Mouse (Mus musculus): ENCODE results near the gene Apoe.
"Not testable (repeated sequence)": the region's sequence is repeated elsewhere in the genome, so short reads cannot be mapped to it uniquely, and the experiment has no call there.

Apoe gene

GRCm38 (mm10) chr7:19691873-19692865, 6.8 kb downstream of the Apoe start, which contains the start of gene Apoc1:
Apoc1 (minus strand) TSS chr7:19692660.
- no peak for DNase-seq (ENCODE audit: extremely low spot score, low spot score)

DNA sequence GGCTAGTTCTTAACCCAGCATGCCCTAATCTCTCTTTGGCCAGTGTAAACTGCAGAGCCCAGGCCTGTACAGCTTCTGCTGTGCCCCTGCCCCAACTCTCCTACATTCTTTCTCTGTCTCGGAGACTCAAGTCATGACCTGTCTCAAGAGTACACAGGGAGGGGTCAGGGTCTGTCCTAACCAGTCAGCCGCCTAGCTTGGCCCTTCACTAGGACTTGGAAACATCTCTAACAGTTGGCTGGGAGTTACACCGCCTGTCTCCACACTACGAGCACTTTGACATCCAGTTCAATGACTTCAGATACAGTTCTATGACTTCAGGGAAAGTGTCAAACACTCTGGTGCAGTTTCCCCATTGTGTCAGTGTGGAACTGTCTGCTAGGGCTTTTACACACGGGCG, 7.6 kb downstream of the Apoe start:
- no peak for DNase-seq (ENCODE audit: extremely low spot score, low spot score)

GRCm38 (mm10) chr7:19690845-19691244, 8.1 kb downstream of the Apoe start:
- DNase-seq (ENCODE audit: extremely low spot score, low spot score): no peak

DNA sequence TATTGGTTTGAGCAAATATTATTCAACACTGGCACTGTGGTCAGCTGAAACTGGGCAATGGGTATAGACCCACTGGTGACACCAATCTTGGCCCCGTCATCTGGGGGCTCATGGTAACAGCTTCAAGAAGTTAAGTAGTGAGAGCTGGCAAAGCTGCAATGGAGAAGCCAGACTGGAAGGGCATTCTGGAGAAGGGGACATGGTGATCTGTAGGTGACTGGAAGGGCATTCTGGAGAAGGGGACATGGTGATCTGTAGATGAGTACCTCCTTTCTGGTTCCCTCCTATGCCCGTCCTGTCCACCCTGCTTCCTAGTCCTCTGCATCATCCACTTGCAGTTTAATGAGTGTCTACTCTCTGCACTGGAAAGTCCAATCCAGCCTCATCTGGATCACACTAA, 10.4 kb downstream of the Apoe start:
- no peak for DNase-seq (ENCODE audit: extremely low spot score, low spot score)

DNA sequence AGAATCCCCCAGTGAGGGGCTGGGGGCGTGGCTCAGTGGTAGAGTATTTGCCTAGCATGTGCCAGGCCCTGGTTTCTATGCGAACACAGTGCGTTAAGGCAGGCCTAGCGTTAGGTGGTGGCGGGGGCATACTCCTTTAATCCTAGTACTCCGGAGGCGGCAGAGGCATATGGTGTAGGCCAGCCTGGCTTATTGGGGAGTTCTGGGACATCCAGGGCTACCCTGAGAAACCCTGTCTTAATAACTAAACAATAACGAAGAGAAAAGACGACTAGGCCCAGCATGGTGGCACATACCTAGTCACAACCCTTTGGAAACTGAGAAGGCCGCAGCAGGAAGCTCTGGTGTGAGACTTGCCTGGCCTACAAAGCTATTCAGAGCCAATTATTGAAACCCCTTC, 10.9 kb downstream of the Apoe start:
- no peak for DNase-seq (ENCODE audit: extremely low spot score, low spot score)

DNA sequence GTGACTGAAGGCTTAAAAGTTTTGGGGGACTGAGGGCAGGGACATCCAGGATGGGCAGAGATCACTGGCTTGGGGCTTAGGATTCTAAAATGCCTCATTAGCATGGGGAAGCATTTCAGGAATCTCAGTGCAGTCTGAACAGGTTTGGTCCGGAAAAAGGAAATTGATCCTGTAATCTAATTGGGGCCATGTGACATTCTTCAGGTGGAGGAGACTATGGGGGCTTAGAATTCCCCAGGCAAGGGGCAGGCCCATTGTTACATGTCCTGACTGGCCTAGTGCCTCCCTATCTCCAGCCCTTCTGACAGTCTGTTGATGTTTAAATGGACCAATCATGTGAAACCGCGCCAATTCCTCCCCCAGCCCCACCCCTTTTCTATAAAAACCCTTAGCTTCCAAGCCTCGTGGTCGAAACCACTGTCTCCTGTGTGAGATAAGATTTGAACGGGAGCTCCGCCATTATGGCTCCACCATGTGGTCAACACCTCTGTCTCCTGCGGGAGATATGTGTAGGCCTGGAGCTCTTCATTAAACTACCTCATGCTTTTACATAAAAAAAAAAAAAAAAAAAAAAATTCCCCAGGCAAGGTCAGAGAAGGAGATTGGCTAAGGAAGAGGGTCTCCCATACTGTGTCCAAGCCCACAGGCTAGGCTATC, 11.9 kb downstream of the Apoe start:
- not testable (repeated sequence) for DNase-seq (ENCODE audit: extremely low spot score, low spot score)

GRCm38 (mm10) chr7:19686521-19686920, 12.5 kb downstream of the Apoe start:
- DNase-seq (ENCODE audit: extremely low spot score, low spot score): no peak

DNA sequence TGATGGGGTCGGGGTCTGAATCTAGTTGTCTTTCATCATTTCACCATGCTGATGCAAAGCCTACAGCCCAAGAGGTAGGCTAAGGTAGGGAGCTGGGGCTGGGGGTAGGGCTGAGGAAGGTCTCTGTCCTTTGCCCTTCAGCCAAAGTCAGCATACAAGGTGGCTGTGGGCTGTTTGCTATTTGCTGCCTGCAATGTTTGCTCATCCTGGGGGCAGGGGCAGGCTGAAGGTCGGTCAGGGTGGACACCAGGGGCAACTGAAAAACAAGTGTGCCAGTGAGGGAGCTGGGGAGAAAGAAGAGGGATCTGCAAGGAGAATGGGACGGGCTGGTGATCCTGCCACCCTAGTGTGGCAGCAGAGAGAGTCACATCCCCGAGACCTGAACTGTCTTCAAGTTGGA, 13.6 kb downstream of the Apoe start:
- no peak for DNase-seq (ENCODE audit: extremely low spot score, low spot score)

GRCm38 (mm10) chr7:19683771-19684201, 15.2 kb downstream of the Apoe start:
- no peak for DNase-seq (ENCODE audit: extremely low spot score, low spot score)

GRCm38 (mm10) chr7:19682979-19683378, 16.0 kb downstream of the Apoe start:
- no peak for DNase-seq (ENCODE audit: extremely low spot score, low spot score)

DNA sequence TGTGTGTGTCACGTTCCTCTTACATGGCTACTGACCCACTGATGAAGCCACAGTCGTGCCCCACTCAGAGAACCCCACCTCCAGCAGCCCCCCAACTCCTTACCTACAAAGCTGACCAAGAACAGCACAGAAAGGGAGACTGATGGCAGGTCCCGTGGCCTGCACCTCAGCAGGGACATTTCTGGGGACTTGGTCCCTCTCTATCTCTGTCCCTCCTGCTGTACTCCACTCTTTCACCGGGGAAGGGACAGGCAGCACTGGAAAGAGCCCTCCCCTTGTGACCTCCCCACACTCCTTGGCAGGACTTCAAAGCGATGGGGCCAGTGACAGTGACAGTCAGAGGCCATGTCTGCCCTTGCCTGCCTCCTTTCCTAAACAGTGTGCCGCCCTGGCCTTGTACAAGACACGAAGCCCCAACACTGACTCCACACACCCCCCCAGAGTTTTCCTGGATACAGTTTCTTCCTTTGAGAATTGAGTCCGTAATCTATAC, 17.7 kb downstream of the Apoe start, which contains the start of the genes Gm44805 and Apoc4:
TSS of gene Gm44805 (minus strand) at position 222 of the 493 bp plus-strand sequence.
TSS of gene Apoc4 (minus strand) at position 278 of the 493 bp plus-strand sequence.
- DNase-seq (ENCODE audit: extremely low spot score, low spot score): no peak

DNA sequence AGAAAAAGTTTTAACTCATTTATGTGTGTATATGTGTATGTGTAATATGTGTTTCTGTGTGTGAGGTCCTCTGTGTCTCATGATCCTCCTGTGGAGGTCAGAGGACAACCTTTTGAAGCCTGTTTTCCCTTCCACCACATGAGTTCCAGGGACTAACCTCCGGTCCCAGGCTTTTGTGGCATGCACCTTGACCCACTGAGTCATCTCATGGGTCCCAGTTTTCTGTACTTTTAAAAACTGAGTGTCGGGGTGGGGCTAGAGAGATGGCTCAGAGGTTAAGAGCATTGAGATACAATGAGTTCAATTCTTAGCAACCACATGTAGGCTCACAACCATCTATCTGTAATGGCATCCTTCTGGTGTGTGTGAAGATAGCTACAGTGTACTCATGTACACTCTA, 18.3 kb downstream of the Apoe start:
- DNase-seq (ENCODE audit: extremely low spot score, low spot score): no peak

- no peak for DNase-seq (ENCODE audit: extremely low spot score, low spot score)
Observed at GRCm38 (mm10) chr7:19678901-19679300, 20.1 kb downstream of the Apoe start.

DNA sequence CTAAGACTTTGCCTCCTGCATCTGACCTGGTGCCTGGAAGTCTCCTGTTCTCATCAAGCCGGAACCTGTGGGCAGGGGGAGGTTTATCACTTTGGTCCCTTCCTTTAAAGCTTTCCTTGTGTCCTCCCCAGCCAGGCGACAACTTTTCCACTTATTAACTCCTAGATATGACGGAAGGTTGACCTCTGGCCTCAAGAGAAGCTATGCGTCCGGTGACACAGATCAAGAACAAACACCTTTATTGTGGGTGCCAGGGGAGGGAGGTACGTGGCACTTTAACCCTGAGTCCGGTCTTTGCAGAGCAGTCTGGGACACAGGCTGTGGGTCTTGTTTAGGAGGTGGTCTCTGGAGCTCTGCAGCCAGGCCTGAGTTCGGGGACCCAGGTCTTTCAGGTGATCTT, 21.1 kb downstream of the Apoe start, which contains the start of gene Apoc2:
TSS of gene Apoc2 (minus strand) at position 70 of the 400 bp plus-strand sequence.
- DNase-seq (ENCODE audit: extremely low spot score, low spot score): no peak

DNA sequence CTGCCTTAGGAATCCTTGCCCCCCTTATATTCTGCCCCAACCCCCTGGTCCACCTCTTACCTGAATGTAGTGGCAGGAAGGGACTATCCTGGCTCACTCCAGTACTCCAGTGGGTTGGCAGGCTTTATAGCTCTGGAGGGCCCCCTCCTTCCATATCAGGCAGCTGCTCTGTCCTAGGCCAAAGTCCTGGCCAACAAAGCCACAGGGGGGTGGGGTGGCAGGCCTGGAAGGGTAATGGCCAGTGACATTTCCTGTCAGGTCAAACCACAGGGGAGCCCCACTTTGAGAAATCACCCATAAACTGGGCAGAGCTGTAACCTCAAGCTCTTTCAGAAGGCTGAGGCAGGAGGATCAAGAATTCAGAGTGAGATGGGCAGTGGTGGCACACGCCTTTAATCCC, 22.3 kb downstream of the Apoe start:
- no peak for DNase-seq (ENCODE audit: extremely low spot score, low spot score)

DNA sequence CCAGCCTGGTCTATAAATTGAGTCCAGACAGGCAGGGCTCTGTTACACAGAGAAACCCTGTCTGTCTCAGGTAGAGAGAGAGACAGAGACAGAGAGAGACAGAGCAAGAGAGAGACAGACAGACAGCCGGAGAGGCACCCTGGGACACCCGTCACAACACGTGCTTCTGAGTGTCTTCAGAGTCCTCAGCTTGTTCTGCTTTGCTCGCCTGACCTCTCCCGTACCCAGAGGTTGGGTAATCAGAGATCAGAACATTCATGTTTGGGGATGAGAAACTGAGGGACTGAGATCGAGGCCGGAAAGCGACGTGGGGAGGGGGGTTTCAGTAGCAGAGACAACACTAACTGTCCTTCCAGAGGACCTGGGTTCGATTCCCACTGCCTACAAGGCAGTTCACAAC, 23.2 kb downstream of the Apoe start:
- no peak for DNase-seq (ENCODE audit: extremely low spot score, low spot score)

- no peak for DNase-seq (ENCODE audit: extremely low spot score, low spot score)
Observed at GRCm38 (mm10) chr7:19673083-19673699, 25.8 kb downstream of the Apoe start.

GRCm38 (mm10) chr7:19671511-19671910, 27.5 kb downstream of the Apoe start:
- DNase-seq (ENCODE audit: extremely low spot score, low spot score): no peak

GRCm38 (mm10) chr7:19668947-19669721, 29.9 kb downstream of the Apoe start:
- peak; percentile 85 for DNase-seq (ENCODE audit: extremely low spot score, low spot score)

DNA sequence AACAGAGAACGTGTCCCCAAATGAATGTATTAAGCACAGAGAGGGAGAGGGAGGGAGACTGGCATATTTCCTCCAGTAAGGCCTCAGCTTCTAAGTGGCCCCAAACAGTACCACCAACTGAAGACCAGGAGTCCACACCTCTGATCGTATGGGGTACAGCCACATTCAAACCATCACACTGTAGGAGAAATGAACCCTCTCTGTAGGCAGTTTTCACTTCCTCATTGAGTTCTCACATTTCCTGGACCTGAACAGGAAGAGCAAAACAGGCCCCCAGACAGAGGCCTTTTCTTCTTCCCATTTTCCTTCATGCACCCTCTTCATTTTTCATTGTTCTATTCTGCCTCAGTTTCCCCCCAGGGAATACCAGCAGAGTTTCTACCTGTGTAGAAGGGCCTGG, 31.6 kb downstream of the Apoe start:
- no peak for DNase-seq (ENCODE audit: extremely low spot score, low spot score)

- no peak for DNase-seq (ENCODE audit: extremely low spot score, low spot score)
Observed at GRCm38 (mm10) chr7:19666750-19667149, 32.2 kb downstream of the Apoe start.
